Mouse (Mus musculus): ENCODE results near the gene Mrpl51.
"Not testable (repeated sequence)": the region's sequence is repeated elsewhere in the genome, so short reads cannot be mapped to it uniquely, and the experiment has no call there.

DNA sequence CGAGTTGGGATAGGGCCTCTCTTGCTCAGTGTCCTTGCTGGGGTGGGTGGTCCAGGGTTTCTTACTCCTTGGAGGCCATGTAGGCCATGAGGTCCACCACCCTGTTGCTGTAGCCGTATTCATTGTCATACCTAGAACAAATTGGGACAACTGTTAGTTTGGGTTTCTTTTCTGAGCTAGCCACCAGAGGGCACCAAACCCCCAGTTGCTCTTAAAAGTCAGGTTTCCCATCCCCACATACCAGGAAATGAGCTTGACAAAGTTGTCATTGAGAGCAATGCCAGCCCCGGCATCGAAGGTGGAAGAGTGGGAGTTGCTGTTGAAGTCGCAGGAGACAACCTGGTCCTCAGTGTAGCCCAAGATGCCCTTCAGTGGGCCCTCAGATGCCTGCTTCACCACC, 29.6 kb upstream of the Mrpl51 start:
- not testable (repeated sequence) for TF ChIP-seq POLR2A, CTCF (IDR thresholded peaks at IDR 0.05; ENCODE audit: insufficient read depth, low read depth, low read length)

All from olfactory bulb, adult 2 months (tissue).